Mouse (Mus musculus) megakaryocyte, adult 5-6 weeks (primary cell): ENCODE measurements around the gene Sorcs2. TPM values are rescaled to one million over a fixed set of nuclear protein-coding genes. Genes with fewer than 3 reads are reported as not detected.

Experiments used
- ATAC-seq: 2 replicates; pipeline ENCODE4 v1.8.0; 2016; ENCODE audit warnings: mild to moderate bottlenecking, inconsistent platforms; ENCODE audit not compliant: poor library complexity, severe bottlenecking
- total RNA-seq, 2 experiments: library from RNA; stranded (forward) in 1 of 2; stranded (reverse) in 1 of 2; fragments of 153-499, 151-499 nt in 1 of 2; fragments of 221-1000, 200-1000 nt in 1 of 2; gene quantifications; 2 replicates each; pipeline versions ENCODE4 v1.2.3 to v1.2.4; 2015 to 2017

Gene Sorcs2
- 0.21 TPM in 1 of 2 replicates, not detected in the other for total RNA-seq (2015)
- 0.16 and 0.22 TPM in 2 replicates for total RNA-seq (2017)

DNA sequence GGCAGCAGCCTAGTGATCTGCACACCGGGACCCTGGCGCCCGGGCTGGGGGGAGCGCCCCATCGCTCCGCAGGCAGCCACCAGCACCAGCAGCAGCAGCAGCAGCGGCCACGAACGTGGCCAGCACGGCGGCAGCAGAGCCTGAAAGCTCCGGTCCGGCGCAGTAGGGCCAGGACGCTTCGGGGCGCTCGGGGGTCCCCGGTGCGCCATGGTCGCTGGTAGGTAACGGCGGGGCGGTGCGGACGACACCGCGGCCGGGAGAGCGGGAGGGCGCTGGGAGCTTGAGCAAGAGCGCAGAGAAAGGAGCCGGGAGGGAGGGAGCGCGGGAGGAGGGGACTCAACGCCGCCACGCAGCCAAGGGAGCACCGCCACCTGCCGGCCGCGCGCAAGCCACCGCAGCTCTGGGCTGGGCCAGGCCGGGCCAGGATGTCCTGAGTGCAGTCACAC, at the start of gene Sorcs2:
Sorcs2 (minus strand) TSS at position 303 of the 446 bp plus-strand sequence.
- ATAC-seq, result peak; percentile 64; the same call in 1 of the 2 replicates

DNA sequence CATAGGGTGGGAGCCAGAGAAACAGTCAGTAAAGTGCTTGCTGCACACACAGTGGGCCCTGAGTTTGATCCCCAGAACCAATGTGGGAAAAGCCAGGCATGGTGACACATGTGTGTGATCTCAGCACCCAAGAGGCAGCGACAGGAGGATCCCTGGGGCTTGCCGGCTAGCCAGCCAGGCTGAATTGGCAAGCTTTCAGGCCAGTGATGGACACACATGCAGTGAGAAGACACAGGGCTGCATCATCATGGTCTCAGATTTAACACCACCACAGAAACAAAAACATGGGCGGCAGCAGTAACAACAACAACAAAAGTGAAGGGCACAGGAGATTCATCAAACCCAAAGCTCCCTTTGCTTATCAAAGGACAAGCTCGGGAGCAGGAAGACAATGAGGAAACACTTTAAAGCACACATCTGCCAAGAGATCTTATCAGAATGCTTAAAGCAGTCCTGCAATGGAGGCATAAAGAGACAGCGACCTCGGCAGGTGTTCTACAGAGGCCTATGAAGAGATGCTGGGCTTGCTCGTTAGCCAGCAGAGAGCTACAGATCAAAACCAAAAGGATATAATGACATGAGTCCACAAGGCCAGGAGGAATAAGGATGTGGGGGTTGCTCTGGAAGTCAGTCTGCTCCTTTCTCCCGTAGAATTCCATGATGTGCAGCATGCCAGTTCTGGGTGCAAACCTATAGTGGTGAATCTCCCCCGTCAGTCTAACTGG, 48.4 kb upstream of the Sorcs2 start:
- no peak for ATAC-seq

DNA sequence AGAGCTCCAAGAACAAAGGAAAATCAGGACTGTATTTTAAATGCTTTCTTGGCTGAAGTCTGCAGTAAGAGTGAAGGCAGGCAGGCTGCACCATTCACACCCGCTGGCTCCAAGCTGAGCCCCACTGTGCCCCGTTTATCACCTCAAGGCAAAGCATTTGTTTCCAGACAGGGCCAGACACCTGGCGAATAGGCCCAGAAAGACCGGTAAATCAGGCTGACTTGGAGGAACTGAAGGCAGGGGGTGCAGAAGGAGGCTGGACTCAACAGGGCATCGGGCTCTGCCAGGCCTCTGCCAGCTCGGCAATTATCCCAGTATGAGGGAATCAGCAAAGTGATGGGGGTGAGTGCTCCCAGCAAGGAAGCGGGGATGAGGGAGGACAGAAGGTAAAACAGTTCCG, 47.1 kb upstream of the Sorcs2 start:
- no peak for ATAC-seq

DNA sequence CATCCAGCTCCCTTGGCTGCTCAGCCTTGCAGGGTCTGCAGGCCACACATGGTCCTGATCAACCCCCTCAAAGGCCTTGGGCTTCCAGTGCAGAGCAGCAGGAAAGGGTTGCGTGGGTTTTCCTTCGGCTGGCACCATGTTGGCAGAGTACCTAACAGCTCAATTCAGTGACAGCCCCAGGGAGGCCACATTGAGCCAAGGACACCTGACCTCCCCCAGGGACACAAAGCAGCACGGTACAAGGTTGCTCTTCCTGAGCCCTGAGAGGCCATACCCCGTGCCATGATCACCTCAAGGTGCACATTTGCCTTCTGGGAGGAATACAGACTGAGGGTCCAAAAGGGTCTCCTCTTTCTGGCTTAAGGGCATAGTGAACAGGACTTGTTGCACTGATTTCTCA, 46.7 kb upstream of the Sorcs2 start:
- no peak for ATAC-seq

DNA sequence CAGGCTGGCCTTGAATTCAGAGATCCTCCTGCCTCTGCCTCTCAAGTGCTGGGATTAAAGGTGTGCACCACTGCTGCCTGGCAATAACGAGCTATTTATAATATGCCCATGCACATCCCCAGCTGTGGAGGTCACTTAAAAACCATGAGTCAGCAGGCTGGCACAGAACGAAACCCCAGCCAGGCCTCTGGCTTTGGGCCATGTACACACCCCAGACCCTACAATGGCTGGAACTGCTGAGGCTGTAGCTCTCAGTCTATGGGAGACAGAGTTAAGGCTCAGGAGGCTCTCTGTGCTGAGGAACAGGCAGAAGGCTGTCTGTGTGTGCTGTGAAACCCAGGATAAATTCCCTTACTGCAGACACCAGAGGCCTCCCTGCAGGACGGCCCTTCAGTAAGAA, 42.8 kb upstream of the Sorcs2 start:
- ATAC-seq, result no peak

DNA sequence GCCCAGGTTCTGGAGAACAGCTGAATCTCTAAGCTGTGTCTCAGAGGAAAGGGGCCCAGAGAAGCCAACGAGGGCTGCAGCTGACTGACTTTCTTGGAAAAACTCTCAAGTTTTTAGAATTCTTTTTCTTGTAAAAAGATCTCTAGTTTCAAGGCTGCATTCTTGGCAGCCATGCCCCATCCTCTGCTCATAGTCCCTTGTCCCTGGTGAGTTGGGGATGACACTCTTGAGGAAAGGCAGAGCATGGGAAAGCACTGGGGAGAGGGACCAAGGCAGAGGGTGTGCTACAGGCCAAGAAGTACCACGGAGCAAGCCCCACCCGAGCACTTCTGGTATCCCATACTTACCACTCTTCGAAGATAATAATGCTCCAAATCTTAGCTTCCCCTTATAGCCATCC, 38.9 kb upstream of the Sorcs2 start:
- ATAC-seq, result no peak

DNA sequence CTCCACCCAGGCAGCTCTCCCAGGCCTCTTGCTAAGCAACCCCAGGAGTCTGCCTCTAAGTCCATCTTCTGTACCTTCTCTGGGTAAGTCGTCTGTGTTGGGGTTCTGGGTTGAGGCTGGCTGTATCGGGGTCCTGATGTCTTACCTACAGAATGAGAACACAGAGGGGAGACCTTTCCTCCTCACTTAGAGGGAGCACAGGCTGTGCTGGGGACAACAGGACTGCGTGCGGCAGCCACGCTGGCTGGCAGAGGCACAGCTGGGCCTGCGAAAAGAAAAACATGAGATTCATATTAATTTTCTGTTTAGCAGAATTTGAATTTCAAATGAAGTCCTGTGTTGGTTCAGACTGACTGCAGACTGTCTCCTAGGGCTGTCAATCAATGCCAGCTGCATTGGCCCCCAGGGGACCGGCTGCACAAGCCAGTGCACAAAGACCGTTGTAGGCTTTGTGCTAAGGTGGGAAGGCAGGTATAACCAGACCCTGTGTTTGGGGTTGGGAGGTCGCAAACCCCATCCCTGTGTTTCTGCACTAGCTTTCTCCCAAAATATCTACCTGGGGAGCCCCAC, 36.5 kb upstream of the Sorcs2 start:
- ATAC-seq, result no peak

DNA sequence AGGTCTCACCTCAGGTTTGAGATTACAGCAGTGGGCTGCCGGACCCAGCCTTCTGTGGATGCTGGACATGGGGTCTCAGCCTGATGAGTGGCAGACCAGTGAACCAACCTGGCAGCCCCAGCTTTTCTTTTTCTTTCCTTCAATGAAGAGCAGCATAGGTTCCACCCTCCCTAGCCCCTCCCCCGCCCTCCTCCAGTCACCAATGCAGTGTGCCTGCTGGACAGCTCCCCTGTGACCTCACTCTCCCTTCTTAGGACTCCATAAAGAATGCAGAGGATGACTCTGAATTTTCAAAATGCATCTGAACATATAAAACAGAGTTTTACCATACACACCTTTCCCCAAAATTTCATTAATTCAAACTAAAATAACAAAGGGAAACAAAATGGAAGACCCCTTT, 33.8 kb upstream of the Sorcs2 start:
- ATAC-seq, result no peak

DNA sequence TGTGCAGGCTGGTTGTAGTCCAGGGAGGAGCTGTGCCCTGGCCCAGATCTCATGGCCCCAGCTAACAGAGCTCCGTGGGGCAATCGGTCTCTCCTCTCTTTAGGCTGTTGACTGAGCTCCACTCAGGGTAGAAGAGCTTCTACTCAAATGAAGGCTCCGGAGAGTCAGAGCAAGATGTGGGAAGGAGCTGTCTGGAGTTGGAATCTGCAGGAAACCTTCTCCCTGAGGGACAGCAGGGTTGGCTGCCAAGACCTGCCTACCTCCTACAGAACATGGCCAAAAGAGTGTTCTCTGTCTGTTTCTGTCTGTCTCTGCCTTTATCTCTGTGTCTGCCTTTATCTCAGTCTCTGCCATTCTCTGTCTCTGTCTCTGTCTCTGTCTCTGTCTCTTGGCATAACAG, 31.6 kb upstream of the Sorcs2 start:
- ATAC-seq, result no peak

DNA sequence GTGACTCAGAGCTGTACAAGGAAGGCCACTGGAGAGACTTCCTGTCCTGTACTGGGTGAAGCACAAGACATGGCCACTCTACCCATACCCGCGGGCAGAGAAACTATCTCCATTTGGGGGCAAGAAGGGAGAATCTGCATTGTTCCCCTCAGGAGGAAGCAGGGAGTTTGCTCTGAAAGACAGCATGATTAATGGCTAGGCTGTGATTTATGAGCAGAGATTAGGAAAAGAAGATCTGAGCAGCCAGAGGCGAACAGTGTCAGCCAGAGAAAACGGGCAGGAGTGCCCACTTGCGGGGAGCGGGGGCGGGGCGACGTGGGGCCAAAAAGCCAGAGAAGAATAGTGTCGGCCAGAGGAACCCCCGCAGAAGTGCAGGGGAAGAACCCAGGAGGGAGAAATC, 29.9 kb upstream of the Sorcs2 start:
- no peak for ATAC-seq

DNA sequence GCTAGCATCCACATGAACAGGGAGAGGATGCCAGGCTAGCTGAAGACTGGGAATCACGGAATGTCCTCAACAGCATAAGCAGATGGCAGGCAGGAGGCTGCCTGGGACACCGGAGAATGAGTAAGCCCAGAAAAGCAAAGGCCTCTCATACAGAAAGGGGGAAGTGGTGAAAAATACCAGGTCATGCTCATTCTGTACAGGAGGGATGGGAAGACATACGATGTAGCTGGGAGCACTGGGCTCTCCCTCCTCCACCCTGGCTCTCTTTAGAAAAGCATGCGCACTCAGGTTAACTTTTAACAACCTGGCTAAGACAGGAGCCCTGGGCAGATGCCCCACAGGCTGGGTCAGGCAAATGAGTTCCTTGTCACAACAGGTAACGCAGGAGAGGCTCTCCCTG, 28.5 kb upstream of the Sorcs2 start:
- ATAC-seq, result no peak

DNA sequence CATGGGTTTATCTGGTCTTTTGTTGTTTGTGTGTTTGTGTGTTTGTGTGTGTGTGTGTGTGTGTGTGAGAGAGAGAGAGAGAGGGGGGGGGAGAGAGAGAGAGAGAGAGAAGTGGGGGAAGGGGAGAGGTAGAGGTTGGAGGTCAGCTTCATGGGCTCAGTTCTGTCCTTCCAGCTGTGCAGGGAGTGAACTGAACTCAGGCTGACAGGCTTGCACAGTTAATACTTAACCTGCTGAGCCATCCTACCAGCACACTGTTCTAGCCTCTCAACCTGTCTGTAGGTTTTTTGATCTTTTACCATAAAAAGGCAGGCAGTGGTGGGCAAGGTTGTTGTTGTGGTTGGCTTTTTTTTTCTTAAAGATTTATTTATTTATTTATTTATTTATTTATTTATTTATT, 26.7 kb upstream of the Sorcs2 start:
- no peak for ATAC-seq

DNA sequence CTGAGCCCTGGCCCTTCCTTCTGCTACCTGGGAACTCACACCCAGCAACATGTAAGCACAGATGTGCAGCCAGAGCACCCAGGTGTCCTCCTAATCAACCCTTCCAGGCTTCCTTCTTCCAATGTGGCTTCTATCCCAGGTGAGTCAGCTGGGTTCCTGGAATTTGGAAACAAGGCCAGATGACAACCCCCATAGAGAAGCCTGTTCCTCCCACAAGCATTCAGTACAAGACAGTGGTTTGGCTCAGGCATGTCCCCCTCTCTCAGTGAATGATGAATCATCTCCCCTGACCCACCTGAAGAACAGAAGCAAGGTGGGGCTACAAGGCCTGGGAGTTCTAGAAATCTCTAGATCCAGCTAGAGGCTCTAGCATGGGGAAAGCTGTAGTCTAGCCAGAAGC, 24.8 kb upstream of the Sorcs2 start:
- ATAC-seq, result no peak

DNA sequence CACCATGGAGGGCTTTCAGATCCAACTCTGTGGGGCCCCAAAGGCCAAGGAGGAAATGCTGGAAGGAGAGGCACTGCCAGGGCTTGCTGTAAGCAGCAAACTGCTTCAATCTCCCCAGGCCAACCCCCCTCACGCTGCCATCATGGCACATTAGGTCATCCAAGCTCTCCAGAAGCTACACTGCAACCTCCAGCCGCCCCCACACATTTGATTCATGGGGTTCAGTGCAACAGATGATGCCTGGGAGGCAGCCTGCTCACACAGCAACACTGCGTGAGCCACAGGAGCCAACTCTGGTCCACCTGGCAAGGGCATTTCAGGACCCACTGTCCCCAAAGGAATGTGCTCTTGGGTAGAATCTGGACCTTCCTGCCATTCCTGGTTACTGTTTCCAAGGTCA, 21.9 kb upstream of the Sorcs2 start:
- ATAC-seq, result no peak

DNA sequence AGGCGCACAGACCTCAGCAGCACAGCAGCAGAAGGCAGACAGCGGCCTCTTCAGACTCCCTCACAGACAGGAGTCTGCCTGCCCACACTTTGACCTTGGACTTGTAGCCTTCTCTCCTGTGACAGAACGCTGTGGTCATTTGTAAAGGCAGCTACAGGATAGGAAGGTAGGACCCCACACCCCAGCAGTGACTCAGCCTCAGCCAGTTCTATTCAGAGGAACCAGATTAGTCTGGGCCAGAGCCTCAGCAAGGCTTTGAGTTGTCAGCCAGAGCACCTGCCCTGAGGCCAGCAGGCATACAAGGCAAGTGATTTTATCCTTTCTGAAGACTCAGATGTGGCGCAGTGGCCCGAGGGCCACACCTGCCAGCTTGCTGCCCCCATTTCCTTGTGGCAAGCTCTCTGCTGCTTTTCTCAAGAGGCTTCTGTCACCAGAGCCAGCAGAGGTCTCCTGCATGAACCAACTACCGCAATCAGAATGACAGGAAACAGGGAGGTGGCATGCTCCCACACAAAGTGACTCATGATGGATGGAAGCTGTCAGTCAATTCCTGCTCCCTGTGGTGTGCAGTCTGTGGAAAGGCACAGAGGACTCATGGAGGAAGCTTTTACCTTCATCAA, 16.9 kb upstream of the Sorcs2 start:
- ATAC-seq, result no peak

DNA sequence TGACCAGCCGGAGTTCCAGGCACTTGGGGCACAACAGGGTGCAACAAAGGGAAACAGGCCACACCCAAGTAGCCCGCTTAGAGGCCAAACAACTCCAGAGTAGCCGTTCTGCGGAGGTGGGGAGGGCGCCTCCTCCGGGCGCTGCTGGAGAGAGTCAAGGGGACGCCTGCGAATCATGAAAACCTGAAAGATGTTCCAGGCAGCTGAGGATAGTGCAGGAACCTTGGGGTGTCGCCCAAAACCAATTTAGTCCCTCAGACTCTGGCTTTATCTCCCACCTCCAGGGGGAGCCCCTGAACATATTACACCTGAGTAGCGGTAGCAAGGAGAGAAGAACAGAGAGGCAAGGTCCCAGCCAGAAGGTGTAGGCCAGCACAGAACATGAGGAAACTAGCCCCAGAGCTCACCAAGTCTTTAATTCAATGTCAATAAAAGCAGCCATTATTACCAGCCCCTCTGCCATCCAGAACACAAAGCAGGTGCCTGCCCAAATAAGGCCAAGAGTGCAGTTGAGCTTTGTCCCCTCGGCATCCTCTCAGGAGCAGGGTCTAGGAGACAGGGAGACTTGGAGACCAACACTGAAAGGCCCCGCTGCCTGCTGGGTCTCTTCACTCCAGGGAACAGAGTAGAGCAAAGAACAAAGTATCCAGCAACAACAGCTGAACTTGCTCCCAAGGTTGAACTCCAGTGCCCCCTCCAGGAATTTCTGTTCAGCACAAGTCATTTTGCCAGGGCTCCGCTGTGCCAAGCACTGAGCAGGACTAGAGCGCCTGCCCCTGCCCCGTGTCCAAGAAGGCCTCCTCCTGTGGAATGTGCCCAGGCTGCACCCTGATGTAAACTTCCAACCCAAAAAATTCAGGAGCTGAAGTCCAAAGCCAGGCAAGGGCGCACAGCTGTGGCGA, 775 bp upstream of the Sorcs2 start:
- no peak for ATAC-seq

DNA sequence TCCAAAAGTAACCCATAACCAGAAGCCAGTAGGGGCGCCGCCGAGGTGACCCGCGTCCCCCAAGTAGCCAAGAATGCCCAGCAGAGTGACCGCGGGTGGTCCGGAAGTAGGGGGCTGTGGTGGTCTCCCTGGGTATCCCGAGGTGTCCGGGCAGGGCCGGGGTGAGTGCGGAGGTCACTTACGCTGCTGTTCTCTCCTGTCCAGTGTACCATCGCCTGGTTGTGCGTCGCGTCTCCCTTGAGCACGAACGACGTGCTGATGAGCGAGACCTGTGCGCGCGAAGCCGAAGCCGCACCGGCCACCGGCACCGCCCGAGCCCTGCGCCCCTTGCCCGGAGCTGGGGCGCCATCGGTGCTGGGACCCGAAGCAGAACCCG, 567 bp downstream of the Sorcs2 start:
- ATAC-seq, result no peak

DNA sequence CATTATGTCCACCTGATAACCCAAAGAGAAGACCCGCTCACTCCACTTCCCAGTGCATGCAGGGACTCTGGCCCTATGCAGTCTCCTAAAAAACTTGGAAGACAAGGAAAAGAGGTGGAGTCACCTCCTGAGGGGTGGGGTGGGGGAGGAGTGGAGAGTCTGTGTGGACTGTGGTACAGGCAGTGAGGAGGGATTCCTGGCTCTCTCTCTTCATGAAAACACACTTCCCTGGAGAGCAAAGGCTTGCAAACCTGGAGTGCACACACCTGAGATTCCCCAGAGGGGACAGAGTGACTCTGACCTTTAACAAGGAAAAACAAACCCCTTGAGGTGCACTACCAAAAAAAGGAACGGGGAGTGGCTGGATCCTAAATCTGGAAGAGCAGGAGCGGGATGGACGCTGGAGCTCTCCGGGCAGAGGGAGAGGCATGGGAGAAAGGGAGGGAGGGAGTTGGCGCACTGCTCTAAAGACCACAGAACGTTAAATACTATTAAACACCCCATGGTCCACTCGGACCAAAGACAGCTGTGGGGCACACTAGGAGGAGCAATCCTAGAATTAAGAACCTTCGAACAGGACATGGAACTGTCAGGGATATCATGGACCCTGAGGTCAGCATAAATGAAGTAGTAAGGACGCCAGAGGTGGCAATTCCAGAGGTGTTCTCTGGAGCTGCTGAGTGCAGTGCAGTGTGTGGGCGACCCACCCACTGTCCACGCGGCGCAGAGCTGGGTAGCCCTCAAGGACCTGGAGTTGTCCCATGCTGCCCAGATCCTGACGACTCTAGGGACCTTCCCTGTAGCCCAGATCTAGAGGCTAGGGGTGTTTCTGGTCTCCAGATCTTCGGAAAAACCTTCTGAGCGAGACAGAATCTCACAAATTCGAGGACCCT, 1.2 kb downstream of the Sorcs2 start:
- ATAC-seq, result no peak

DNA sequence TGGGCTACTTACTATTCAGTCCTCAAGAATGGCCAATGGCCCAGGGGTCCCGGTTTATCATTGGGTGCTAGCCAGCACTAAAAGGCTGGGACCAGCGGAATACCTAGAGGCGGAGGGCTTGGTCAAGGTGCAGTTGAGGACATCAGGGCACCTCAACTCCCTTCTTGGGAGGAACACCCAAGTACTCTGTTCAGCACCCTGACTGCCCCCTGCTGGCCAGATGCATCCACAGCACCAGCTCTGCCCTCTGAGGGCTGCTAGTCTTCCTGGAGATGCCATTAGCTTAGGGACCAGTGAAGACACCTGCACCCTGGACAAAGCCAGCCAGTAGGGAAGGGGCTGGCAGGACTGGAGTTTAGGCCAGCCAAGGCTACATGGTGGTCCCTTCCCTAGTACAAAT, 1.9 kb downstream of the Sorcs2 start:
- ATAC-seq, result no peak

DNA sequence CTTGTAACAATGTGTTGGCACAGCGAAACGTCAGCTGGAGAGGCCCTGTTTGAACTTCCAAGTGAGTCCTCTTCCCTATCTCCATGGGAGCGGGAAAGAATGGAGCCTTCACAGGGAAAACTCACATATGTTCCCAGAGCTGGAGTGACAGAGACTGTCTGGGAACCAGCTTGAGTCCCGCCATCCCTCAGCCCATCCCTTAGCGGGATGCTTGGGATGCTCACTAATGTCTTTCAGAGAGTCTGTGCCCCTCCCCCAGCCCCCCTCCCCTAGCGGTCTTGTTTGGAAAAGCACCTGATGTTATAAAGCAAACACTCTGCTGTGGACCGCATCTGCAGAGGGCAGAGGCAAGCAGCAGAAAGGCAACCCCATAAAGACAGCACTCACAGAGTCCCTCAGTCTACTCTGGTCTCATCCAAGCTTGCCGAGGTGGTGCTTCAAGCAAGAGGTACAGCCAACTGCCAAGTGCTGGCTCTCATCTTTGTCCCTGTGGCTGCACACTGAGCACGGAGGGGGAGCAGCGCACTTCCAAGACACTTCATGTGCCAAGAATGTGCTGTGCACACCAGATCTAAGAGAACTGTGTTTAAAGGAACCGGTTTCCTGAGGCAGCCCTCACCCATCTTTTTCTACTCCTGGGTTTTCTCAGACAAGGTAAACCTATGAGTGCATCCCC, 3.0 kb downstream of the Sorcs2 start:
- no peak for ATAC-seq
